Mouse (Mus musculus) C2C12 (cell line): ENCODE data around the gene Cdkn2d.

ENCODE experiments used
- CEBPB ChIP-seq: IDR thresholded peaks from one replicate; pipeline ENCODE4 v1.6.1; 2011; ENCODE audit warnings: low read depth, mild to moderate bottlenecking, control low read depth, moderate library complexity
- CTCF ChIP-seq: IDR thresholded peaks from one replicate; pipeline ENCODE4 v1.5.1; 2011; ENCODE audit not compliant: control insufficient read depth, insufficient read depth, insufficient read length
- MAX ChIP-seq: IDR thresholded peaks from one replicate; pipeline ENCODE4 v1.6.1; 2011; ENCODE audit warnings: mild to moderate bottlenecking, control low read depth
- MYOD1 ChIP-seq: IDR thresholded peaks from one replicate; pipeline ENCODE4 v1.6.1; 2011; ENCODE audit warnings: low read depth; ENCODE audit not compliant: control insufficient read depth, insufficient read length
- MYOG ChIP-seq: IDR thresholded peaks from one replicate; pipeline ENCODE4 v1.6.1; 2011; ENCODE audit not compliant: control insufficient read depth, insufficient read length; ENCODE audit errors: extremely low read depth

DNA sequence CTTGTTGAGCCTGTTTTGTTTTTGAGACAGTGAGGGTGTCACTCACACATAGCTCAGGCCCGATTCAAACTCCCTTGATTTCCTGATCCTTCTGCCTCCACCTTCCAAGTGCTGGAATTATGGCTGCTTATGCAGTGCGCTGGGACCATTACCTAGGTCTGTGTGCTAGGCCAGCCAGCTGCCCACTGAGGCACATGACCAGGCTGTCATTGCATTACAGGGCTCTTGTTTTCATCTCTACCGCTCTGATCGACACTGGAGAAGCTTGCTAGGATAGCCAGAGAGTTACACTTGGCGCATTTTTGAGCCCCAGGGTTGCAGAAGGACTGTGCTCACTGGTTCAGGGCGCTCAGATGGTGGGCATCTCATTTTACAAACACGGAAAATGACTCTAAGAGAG is 20.5 kb upstream of the Cdkn2d start:
- TF ChIP-seq CTCF (no peak), CEBPB (no peak), MYOG (no peak), MYOD1 (no peak), MAX (no peak)
